Mouse (Mus musculus) midbrain, embryonic 14.5 days (tissue): Measurements from ENCODE around the gene Kif18b. TPM values are rescaled to one million over a fixed set of nuclear protein-coding genes. Genes with fewer than 3 reads are reported as not detected.
A peak's percentile ranks its signal among the peaks of the same experiment; 100 is the strongest.

Experiments
- ATAC-seq: fragments of 200-750 bp; cut with Nextera tagmentation; 2 replicates; pipeline ENCODE4 v1.8.0; 2017; ENCODE audit warnings: moderate number of reproducible peaks, moderate library complexity; ENCODE audit not compliant: low FRiP score, low TSS enrichment
- DNase-seq: peaks from one replicate; pipeline ENCODE4 v3.0.0-alpha.2; 2015
- H3K27ac ChIP-seq: fragments of 300-500 bp; sonication (generic); replicated peaks from 2 replicates; pipeline ENCODE4 v1.5.1; 2014; ENCODE audit warnings: mild to moderate bottlenecking, low read depth, low read length, moderate library complexity
- H3K27me3 ChIP-seq: fragments of 300-500 bp; sonication (generic); 2 replicates; pipeline ENCODE4 v1.6.1; 2014; ENCODE audit warnings: low read length, control low read depth, mixed read lengths; ENCODE audit not compliant: control insufficient read depth, insufficient read depth
- H3K36me3 ChIP-seq: fragments of 300-500 bp; sonication (generic); 2 replicates; pipeline ENCODE4 v1.6.1; 2014; ENCODE audit warnings: low read length, control low read depth; ENCODE audit not compliant: control insufficient read depth, insufficient read depth
- H3K4me1 ChIP-seq: fragments of 300-500 bp; sonication (generic); 2 replicates; pipeline ENCODE4 v1.6.1; 2014; ENCODE audit warnings: mild to moderate bottlenecking, antibody characterized with exemption, low read length, control low read depth; ENCODE audit not compliant: control insufficient read depth, insufficient read depth
- H3K4me2 ChIP-seq: fragments of 300-500 bp; sonication (generic); 2 replicates; pipeline ENCODE4 v1.6.1; 2014; ENCODE audit warnings: mild to moderate bottlenecking, low read length, moderate library complexity
- H3K4me3 ChIP-seq: fragments of 300-500 bp; sonication (generic); replicated peaks from 2 replicates; pipeline ENCODE4 v1.5.1; 2014; ENCODE audit warnings: low read depth, low read length
- H3K9ac ChIP-seq: fragments of 300-500 bp; sonication (generic); replicated peaks from 2 replicates; pipeline ENCODE4 v1.6.1; 2014; ENCODE audit warnings: mild to moderate bottlenecking, low read length, moderate library complexity
- H3K9me3 ChIP-seq: fragments of 300-500 bp; sonication (generic); 2 replicates; pipeline ENCODE4 v1.6.1; 2016; ENCODE audit warnings: low read length, control low read depth, mixed read lengths; ENCODE audit not compliant: control insufficient read depth
- WGBS: fragments of 180-500 bp; shearing (Covaris S2); extraction: QIAGEN DNeasy Blood & Tissue Kit; methylation state at CpG from one replicate; pipeline ENCODE4 v1.1.7; 2014; 5-methylcytosine and 5-hydroxymethylcytosine counted together
- polyA plus RNA-seq: library from polyadenylated mRNA; unstranded; fragments of >200 nt; fragmentation: Nextera tagmentation; extraction: Ambion mirVana; gene quantifications from 2 replicates; pipeline ENCODE4 v1.2.1, GENCODE M21; 2014

Kif18b gene
- polyA plus RNA-seq, 1 experiment from 2014 or later, result 1.9 TPM

DNA sequence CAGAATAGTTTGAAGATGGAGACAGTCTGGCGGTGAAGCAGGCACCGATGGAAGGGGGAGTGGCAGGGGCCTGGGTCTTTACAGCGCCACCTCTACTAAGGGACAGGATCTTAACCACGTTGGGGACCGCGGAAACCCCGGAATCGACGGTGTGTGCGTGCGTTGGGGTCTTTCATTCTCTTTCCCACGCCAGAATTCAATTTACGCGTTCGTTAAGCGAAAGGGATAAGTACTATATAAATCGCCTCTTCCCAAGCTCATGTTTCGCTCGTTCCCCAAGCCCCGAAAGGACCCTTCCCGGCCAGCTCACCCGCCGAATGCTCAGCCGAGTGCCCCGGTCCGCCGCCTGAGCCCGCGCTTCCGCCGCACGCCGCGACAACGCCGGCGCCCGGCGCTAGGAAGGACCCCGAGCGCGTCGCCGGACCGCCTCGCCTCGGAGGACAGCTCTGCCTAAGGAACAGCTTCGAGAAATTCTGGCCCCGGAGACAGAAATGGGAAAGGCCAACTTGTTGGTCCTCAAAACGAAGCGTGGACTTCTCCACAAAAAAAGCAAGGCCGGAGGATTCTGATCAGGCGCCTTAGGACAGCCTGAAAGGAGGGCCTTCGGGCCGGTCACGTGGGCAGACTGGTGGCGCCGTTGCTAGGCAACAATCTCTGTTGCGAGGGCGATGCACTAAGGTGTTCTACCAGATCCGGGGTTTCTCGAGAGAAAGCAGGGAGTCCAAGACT, 44.2 kb downstream of the Kif18b start, which contains the start of the genes Eftud2 and Ccdc103:
Eftud2 (minus strand) TSS at position 401 of the 729 bp plus-strand sequence.
Ccdc103 (plus strand) TSS at position 620 of the 729 bp plus-strand sequence.
- Histone ChIP-seq H3K4me2 (peak within 1 kb of the TSS; percentile 74), H3K9ac (peak within 1 kb of the TSS; percentile 79), H3K4me1 (peaks cover 16% of the 10 kb centered on the region), H3K27ac (peak within 1 kb of the TSS; percentile 90), H3K9me3 (no peaks in the 10 kb centered on the region), H3K27me3 (no peaks in the 10 kb centered on the region), H3K36me3 (peaks cover 21% of the 10 kb centered on the region), H3K4me3 (peak within 1 kb of the TSS; percentile 63)
- ATAC-seq (peak; percentile 92), DNase-seq (peak; percentile 97)
- WGBS, result under 1% methylated on average over 62 of the region's 62 CpGs

DNA sequence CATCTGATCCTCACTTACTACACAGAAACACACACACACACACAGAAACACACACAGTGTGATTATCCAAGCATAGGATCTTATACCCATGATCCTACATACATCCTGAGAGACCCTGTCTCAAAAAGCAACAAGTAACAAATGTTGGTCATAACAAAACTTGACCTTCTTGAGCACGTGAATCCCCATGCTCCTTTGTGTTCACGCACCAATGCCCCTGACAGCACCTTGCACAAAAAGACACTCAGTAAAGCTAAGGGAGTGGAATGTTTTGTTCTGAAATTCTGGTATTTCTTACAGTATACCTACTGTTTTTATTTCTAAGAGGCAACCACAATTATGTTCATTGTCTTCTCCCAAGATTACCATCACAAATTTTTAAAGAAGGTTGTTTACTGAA, 45.4 kb downstream of the Kif18b start:
- Histone ChIP-seq H3K27me3 (no peaks in the 10 kb centered on the region), H3K4me2 (peak overlapping the region; percentile 74; the same call in 1 of the 2 replicates), H3K4me1 (peaks cover 16% of the 10 kb centered on the region), H3K27ac (no peak overlapping the region), H3K9ac (no peak overlapping the region), H3K9me3 (no peaks in the 10 kb centered on the region), H3K4me3 (no peak overlapping the region), H3K36me3 (peaks cover 33% of the 10 kb centered on the region)
- DNase-seq, result no peak
- 60% methylated on average over 2 of the region's 2 CpGs for whole genome bisulfite sequencing
- no peak for ATAC-seq

DNA sequence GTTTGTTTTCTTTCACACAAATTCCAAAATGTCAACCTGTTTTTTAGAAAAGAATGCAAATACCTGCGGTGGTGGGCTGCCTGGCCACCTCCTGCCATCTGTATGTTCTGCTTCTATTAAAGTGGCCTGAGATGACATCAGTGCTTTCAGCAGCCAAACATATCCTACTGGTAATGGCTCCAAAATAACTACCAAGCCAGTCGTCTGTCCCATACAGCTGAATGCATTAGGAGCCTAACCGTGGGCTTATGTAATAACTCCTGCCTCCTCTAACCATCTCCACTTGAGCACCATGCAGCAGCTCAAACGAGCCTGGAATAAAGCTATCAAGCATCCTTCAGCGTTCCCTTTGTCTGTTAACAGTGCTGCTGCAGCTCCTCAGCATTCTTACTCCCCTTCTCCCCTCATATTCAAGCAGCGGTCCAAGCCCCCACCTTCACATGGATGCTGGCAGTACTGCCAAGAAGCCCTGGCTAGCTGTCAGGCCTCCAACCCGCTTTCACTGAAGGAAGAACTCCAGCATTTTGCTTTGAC, 50.1 kb downstream of the Kif18b start:
- Histone ChIP-seq H3K4me3 (no peak overlapping the region), H3K9ac (no peak overlapping the region), H3K9me3 (no peaks in the 10 kb centered on the region), H3K36me3 (peaks cover 63% of the 10 kb centered on the region), H3K27me3 (no peaks in the 10 kb centered on the region), H3K4me1 (peaks cover 6% of the 10 kb centered on the region), H3K27ac (no peak overlapping the region), H3K4me2 (no peak overlapping the region)
- DNase-seq (no peak), ATAC-seq (no peak)
- WGBS, result 89% methylated on average over 7 of the region's 7 CpGs

DNA sequence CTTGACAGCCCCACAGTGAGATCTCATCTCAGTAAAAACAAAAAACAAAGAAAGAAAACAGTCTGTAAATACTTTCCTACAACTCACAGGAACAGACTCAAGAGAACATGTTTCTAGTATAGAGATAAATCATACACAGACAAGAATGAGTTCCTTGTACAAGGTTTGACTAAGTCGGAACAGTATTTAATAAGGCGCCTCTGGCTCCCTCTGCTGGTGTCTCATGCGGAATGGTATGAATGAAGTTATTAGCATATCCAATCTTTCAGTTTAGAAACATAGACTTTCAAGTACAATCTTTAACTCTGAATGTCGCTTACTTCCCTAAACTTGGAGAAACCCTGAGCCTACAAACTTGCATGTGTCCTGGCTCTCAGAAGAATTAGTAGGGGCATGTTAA, 60.7 kb downstream of the Kif18b start:
- H3K27ac ChIP-seq, result no peak overlapping the region
- no peak for ATAC-seq
- H3K27me3 ChIP-seq, result no peaks in the 10 kb centered on the region
- no peak overlapping the region for H3K9ac ChIP-seq
- H3K4me2 ChIP-seq, result no peak overlapping the region
- H3K4me1 ChIP-seq, result no peaks in the 10 kb centered on the region
- no peaks in the 10 kb centered on the region for H3K9me3 ChIP-seq
- H3K36me3 ChIP-seq, result peaks cover 91% of the 10 kb centered on the region
- H3K4me3 ChIP-seq, result no peak overlapping the region
- WGBS, result 38% methylated on average over 4 of the region's 4 CpGs
- DNase-seq, result peak; percentile 95

DNA sequence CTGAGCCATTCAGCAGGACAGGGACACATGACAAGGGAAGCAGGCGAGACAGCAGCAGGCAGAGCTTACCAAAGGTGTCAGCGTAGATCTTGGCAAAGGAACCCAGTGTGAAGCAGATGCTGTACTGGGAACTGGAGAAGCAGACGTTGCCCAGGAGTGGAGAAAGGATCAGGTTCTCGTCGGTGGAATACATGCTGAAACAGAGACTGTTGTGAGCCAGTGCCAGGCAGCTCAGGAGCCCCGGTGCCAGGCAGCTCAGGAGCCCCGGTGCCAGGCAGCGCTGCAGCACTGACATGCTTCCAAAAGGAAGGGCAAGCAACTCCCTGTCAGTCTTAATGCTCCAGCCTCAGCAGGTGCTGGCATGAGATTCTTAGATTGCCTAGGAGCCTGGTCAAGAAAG, 65.0 kb downstream of the Kif18b start:
- no peak for DNase-seq

DNA sequence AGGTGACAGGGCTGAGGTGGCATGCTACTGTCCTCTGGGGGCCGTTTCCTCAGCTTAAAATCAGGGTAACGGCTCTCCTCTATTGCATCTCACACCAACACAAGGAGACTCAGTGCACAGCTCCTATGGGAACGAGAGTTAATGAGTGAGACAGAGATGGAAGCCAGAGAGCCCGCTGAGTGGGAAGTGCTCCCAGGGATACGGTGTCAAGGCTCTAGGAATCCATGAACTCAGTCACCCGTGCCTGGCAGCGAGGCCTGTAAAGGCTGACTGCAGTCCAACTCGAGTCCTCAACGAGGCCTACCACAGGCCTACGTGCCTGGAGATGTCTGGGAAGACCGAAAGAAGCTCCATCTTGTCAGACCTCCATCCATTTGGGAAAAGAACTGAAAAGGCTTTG, 66.0 kb downstream of the Kif18b start:
- no peak for ATAC-seq
- Histone ChIP-seq H3K4me1 (no peaks in the 10 kb centered on the region), H3K9me3 (no peaks in the 10 kb centered on the region), H3K27me3 (no peaks in the 10 kb centered on the region), H3K36me3 (peaks cover 92% of the 10 kb centered on the region), H3K4me2 (no peak overlapping the region), H3K9ac (no peak overlapping the region), H3K27ac (no peak overlapping the region), H3K4me3 (no peak overlapping the region)
- no peak for DNase-seq
- 81% methylated on average over 11 of the region's 11 CpGs for WGBS

More for the DNA sequence above, 65.0 kb downstream of the Kif18b start:
- WGBS, result 94% methylated on average over 8 of the region's 8 CpGs
- Histone ChIP-seq H3K9me3 (no peaks in the 10 kb centered on the region), H3K36me3 (peaks cover 89% of the 10 kb centered on the region), H3K9ac (no peak overlapping the region), H3K4me2 (no peak overlapping the region), H3K4me1 (no peaks in the 10 kb centered on the region), H3K4me3 (no peak overlapping the region), H3K27ac (no peak overlapping the region), H3K27me3 (no peaks in the 10 kb centered on the region)
- no peak for ATAC-seq

DNA sequence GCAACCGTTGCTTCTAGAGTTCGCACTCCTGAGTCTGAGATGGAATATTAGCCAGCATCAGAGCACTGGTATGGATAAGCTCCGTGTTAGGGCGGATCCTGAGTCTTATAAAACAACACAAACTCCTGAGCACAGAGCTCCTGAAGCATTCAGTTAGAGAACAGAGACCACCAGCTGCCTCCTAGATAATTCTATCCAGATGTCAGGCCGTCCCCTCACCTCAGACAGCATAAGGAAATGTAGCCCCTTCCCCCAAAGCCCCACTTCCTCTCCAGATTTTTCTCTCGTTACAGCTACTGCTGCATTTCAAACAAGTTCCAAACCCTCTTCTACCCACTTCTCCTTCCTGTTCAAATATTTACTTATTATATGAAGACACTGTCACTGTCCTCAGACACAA, 69.0 kb downstream of the Kif18b start:
- H3K36me3 ChIP-seq, result peaks cover 90% of the 10 kb centered on the region
- H3K27ac ChIP-seq, result no peak overlapping the region
- H3K9me3 ChIP-seq, result no peaks in the 10 kb centered on the region
- no peaks in the 10 kb centered on the region for H3K27me3 ChIP-seq
- no peak overlapping the region for H3K9ac ChIP-seq
- H3K4me2 ChIP-seq, result no peak overlapping the region
- 94% methylated on average over 6 of the region's 6 CpGs for WGBS
- H3K4me3 ChIP-seq, result no peak overlapping the region
- no peaks in the 10 kb centered on the region for H3K4me1 ChIP-seq
- DNase-seq (no peak), ATAC-seq (no peak)
